Mouse (Mus musculus) T-cell, adult 2 months (primary cell): ENCODE measurements at regions not wholly inside any gene's neighbourhood (a gene's known extent, or its start where the extent isn't known, plus 50 kb on each side); places are given as distances from the start of the nearest gene placed in this dataset.
A peak's percentile ranks its signal among the peaks of the same experiment; 100 is the strongest.

Experiments
- DNase-seq: peaks from one replicate; pipeline ENCODE4 v3.0.0; 2022; ENCODE audit warnings: low spot score

DNA sequence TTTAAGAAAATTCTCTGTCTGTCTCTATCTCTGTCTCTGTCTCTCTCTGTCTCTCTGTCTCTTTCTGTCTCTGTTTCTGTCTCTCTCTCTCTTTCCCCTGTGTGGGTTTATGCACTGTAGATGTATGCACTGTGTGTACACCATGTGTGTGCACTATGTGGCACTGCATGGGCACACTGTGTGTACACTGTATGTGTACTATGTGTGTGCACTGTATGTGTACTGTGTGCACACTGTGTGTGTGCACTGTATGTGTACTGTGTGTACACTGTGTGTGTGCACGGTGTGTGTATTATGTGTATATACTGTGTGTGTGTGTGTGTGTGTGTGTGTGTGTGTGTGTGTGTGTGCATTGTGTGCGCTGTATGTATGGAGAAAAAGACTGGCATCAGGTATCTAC, 281.5 kb upstream of the Dynlrb2 start:
- no peak for DNase-seq

DNA sequence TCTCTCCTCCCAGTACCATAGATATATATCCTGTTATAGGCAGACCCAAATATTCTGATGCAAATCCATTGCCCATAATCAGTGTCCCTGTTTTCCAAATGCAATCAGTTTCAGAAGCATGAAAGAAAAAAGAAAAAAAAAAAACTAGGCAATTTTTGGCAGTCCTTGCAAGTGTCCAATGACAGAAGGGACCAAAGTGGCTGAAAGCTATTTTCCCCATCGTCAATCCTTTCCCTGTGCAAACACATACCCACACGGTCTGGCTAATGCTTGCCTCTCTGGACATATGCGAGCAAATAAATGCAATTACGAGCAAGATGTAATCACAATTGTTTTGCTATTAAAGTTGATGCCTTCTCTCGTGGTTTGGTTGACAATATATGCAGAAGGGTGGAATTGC, 288.9 kb upstream of the Dynlrb2 start:
- no peak for DNase-seq

DNA sequence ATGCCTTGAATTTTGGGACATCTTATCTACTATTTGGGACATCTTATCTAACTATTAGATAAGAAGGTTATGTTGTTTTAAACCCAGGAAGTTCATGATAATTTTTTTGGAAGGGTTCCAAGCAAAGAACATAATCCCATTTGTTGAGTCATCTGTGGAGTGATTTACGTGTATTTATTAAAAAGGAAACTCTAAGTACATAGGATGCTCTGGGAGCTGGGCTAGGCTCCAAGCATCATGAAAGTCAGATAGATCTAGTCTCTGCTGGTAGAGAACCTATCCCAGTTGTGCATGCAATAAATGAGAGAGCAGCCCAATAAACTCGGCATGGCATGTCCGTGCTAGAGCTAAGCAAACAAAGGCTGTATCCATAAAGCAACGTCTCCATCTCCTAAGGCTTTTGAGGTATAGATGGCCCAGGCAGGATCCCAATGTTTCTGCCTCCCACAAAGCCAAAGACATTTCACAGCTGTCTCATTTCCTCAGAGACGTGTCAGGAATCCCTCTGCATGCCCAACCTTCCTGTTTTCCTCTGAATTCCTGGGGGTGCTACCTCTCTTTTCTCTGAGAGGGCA, 289.4 kb upstream of the Dynlrb2 start:
- DNase-seq = no peak

GRCm38 (mm10) chr8:116203631-116204030, 301.1 kb upstream of the Dynlrb2 start:
- no peak for DNase-seq

- DNase-seq = no peak
Measured at GRCm38 (mm10) chr8:116200459-116200999, 304.2 kb upstream of the Dynlrb2 start.

DNA sequence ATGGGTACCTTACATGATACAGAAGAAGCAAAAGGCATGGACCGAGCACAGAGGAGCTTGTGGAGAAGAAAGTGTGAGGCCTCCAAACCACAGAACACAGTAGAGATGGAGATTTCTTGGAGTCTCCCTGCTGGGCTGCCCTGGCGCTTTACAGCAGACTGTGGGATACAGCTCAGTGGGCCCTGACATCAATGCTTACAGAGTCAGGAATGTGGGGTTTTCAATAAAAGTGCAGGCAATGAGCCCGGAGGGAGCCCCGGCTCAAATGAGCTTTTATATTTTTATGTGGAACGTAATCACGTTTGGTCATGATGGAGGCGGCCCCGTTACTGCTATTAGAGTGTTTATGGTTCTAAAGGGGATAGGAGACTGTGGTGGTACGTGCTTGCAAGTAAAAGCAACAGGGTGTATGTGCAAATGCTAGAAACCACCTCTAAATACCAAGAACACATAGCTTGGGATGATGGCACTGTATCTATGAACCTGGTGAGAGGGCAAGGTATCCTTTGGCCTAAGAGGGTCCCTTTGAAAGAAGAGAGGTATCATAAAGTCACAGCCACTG, 308.1 kb upstream of the Dynlrb2 start:
- no peak for DNase-seq

- DNase-seq = no peak
Measured at GRCm38 (mm10) chr8:116192096-116192495, 312.7 kb upstream of the Dynlrb2 start.

DNA sequence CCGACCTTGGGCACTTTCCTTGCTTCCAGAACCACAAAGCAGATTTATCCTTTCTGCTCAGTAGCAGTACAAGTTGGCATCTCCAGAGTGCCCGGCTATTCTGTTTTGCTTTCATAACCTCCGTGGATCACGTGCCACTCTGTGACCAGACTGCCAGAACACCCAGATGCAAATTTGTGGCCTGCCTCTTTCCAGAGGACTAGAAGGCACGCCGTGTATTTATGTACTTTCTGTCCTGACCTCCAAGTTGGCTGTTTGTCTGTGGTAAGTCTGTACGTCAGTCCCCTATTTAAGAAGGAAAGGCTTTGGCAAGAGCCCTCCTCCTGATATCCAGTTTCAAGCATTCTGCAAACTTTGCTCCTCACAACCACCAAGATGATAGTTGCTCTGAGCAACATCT, 319.6 kb upstream of the Dynlrb2 start:
- DNase-seq = no peak

GRCm38 (mm10) chr8:116184241-116184640, 320.5 kb upstream of the Dynlrb2 start:
- no peak for DNase-seq

- no peak for DNase-seq
Measured at GRCm38 (mm10) chr8:116177946-116178345, 326.8 kb upstream of the Dynlrb2 start.

- DNase-seq = no peak
Measured at GRCm38 (mm10) chr8:116174891-116175290, 329.9 kb upstream of the Dynlrb2 start.

DNA sequence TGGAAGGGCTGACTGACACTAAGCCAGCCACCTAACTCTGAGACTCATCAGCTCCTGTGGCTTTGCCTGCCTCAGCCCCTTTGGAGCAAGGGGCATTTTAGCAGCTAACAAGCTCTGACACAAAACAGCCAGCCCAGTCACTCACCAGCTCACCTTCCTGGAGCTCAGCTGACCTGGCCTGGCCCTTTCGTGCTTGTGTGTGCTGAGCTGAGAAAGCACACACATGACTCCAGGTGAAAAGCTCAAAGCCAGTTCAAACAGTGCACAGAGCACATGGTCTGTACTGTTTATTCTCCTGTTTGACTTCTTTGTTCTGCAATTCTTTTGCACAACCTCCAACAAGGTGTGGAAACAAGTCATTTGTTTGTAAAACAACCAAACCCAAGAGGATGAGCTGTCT, 330.8 kb upstream of the Dynlrb2 start:
- no peak for DNase-seq

GRCm38 (mm10) chr8:116167874-116168273, 336.9 kb upstream of the Dynlrb2 start:
- DNase-seq = no peak

DNA sequence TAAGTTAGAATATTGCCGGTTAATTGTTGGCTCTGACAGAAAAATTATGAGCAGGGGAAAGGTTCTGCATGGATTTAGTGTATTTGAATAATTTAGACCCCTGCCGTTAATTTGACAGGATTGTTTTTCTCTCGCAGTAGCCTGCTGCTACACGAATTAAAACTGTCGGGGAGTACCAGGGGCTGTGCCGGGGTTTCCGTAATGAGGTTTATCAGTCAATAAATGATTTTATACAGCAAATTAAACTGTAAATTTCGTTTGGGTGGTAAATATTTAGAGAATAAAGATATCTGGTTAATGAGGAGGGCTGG, 339.8 kb upstream of the Dynlrb2 start:
- DNase-seq = no peak

- no peak for DNase-seq
Measured at GRCm38 (mm10) chr8:116164190-116164988, 340.4 kb upstream of the Dynlrb2 start.

GRCm38 (mm10) chr8:116160932-116161331, 343.8 kb upstream of the Dynlrb2 start:
- DNase-seq = no peak

DNA sequence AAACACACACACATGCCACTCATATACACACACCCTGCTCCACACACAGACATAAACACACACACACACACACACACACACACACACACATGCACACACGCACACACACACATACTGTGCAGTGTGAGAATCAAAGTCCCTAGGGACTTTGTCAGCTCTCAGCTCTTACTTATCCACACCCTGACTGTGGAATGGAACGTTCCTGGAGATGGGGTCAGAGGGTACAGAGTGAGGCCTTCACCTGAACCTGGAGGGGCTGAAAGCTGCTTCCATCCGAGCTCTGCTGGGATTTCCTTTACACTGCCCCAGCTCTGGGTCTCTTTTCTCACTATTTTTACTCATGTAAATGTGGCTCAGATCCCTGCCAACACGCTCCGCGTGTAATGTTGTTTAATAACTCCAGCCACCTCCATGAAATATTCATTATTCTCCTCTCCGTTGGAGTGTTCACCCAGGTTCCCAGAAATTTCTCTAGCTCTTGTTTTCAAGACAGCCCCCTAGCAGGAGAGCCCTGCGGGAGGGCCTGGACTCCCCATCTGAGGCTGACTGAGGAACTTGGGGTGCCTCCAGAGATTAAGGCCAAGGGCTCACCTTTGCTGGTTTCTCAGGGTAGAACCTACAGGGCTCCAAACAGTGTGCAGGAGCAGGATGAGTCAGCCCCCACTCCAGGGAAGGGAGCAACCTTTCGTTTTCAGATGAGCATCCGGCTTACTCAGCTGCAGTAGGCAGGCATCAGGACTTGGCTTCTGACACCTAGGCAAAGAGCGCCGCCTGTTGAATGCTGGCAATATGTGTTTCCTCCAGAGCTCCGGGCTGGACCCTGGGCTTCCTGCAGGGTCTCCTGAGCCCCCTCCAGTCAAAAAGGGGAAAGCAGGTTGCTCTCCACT, 360.8 kb upstream of the Dynlrb2 start:
- DNase-seq = peak; percentile 5

DNA sequence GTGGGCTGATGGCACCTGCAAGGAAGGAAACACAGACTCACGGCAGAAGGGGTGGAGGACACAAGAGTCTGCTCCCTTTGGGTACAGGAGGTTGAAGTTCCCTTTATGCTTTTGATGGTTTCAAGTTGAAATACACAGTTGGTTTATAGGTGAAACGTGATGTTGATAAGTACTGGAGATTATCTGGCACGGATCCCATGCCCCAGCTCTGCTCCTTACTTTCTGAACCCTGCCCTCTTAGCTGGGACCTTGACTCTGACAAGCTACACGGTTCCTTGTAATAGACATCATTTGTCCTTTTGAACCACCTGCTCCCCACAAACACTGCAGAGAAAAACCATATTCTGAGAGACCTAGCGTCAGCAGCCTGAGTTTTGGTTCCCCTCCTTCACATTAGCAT, 363.4 kb upstream of the Dynlrb2 start:
- no peak for DNase-seq

DNA sequence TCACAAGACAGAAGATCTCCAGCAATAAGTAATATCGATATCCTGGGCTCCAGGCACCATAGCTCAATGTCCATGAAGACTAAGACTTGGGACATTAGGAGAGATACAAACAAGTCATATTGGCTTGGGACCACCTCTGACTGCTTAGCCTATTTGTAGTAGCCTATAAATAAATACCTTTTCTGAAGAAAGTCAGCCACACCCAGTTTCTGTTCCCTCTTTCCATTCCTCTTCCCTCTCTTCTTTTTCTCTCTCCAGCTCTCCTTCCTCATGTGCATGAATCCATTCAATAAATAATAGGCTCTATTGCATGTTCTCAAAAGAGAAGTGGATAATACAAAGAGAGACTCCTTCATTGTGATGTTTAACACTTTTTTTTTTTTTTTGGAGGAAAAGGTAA, 364.8 kb upstream of the Dynlrb2 start:
- no peak for DNase-seq

- no peak for DNase-seq
Measured at GRCm38 (mm10) chr8:116137765-116138164, 367.0 kb upstream of the Dynlrb2 start.

GRCm38 (mm10) chr8:116133503-116133902, 371.3 kb upstream of the Dynlrb2 start:
- DNase-seq = no peak

DNA sequence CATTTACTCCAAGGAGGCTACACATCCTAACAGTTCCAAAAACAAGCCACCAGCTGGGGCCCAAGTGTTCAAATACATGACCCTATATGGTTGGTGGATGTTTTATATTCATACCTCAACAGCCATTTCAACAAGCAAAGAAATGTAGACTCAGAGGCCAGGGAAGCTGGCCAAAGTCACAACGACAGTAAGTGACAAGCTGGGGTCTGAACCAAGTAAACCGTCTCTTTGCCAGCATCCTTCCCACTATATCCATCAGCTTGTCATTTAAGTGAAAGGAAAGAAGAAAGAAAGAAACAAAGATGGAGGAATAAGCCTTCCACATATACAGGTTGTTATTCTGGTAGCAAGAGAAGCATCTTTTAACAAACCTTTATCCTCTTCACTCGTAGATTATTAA, 371.7 kb upstream of the Dynlrb2 start:
- DNase-seq = no peak
